ENCODE assay signal across 11 mouse cellular contexts in genomic region chr5:32371239-32371638, GRCm38 (mm10).
"Had no signal": no experiment of that assay in that cellular context is flagged by ENCODE, and none has a peak within 500 bp of the region (broad histone marks: within the 10 kb centered on the region; RNA-seq: fewer than 3 reads in every experiment).

No protein-coding gene starts in this region.

- DNase-seq: kidney, adult 18-20 months; kidney, adult 9 months; kidney, postnatal 14 days; kidney, postnatal 4 days; liver; lung, adult 18-20 months; lung, postnatal 10 days; lung, postnatal 36 days; retina, postnatal 1 day; right cerebral cortex, postnatal 25 days; thymus, postnatal 25 days had no signal
